Mouse (Mus musculus) gastrocnemius, postnatal 14 days (tissue): ENCODE data around the gene Rho. TPM values are rescaled to one million over a fixed set of nuclear protein-coding genes. Genes with fewer than 3 reads are reported as not detected.

Experiments
- total RNA-seq, 2 experiments: library from RNA; stranded (reverse); gene quantifications; 2 replicates each; pipeline ENCODE4 v1.2.3; 2021

The Rho gene
- total RNA-seq, 2 experiments from 2014 or later: 0.14 to 0.22 TPM

Other genes with a start within 250 kb of the Rho start
- under 1 TPM; 0.33 to 0.80 TPM for gene Tmem40, start 169.3 kb upstream of the Rho start, total RNA-seq
- 10 to 100 TPM; 68.1 to 86.4 TPM for gene Cand2, start 157.2 kb upstream of the Rho start, total RNA-seq
- 100 to 1,000 TPM; 847 to 987 TPM for gene Rpl32, start 123.0 kb upstream of the Rho start, total RNA-seq
- under 1 TPM; 0.08 to 0.18 TPM for gene Efcab12, start 93.3 kb upstream of the Rho start, total RNA-seq
- 1 to 10 TPM; 1.4 to 2.2 TPM for gene Mbd4, start 78.4 kb upstream of the Rho start, total RNA-seq
- gene Ift122, start 78.3 kb upstream of the Rho start, total RNA-seq: 10 to 100 TPM; 11.0 to 19.0 TPM
- gene H1foo, start 13.2 kb downstream of the Rho start, total RNA-seq: not detected
- gene Plxnd1, start 63.3 kb downstream of the Rho start, total RNA-seq: 10 to 100 TPM; 65.6 to 80.3 TPM